Mouse (Mus musculus) skeletal muscle tissue, adult 2 months (tissue): ENCODE data around the gene Ctrb1.
A peak's percentile ranks its signal among the peaks of the same experiment; 100 is the strongest.

ENCODE experiments used
- DNase-seq: peaks from one replicate; pipeline ENCODE4 v3.0.0-alpha.2; 2012; ENCODE audit warnings: low read depth, low spot score

The Ctrb1 gene

GRCm38 (mm10) chr8:111690960-111691445, at the start of gene Ctrb1:
Ctrb1 (minus strand) TSS chr8:111691010.
- no peak for DNase-seq

- no peak for DNase-seq
Observed at GRCm38 (mm10) chr8:111740301-111740711, 49.5 kb upstream of the Ctrb1 start.

- no peak for DNase-seq
Observed at GRCm38 (mm10) chr8:111739604-111740003, 48.8 kb upstream of the Ctrb1 start.

GRCm38 (mm10) chr8:111738867-111739266, 48.1 kb upstream of the Ctrb1 start:
- DNase-seq = no peak

GRCm38 (mm10) chr8:111736321-111736720, 45.5 kb upstream of the Ctrb1 start:
- DNase-seq = no peak

GRCm38 (mm10) chr8:111735791-111736190, 45.0 kb upstream of the Ctrb1 start:
- DNase-seq = no peak

GRCm38 (mm10) chr8:111735335-111735761, 44.5 kb upstream of the Ctrb1 start:
- no peak for DNase-seq

GRCm38 (mm10) chr8:111734244-111734960, 43.6 kb upstream of the Ctrb1 start:
- no peak for DNase-seq

GRCm38 (mm10) chr8:111733581-111734243, 42.9 kb upstream of the Ctrb1 start:
- no peak for DNase-seq

GRCm38 (mm10) chr8:111732406-111733085, 41.7 kb upstream of the Ctrb1 start:
- DNase-seq = no peak

- DNase-seq = peak; percentile 90
Observed at GRCm38 (mm10) chr8:111732004-111732403, 41.2 kb upstream of the Ctrb1 start.

GRCm38 (mm10) chr8:111731231-111731977, 40.6 kb upstream of the Ctrb1 start:
- DNase-seq = no peak

GRCm38 (mm10) chr8:111729233-111730170, 38.7 kb upstream of the Ctrb1 start:
- DNase-seq = no peak

GRCm38 (mm10) chr8:111728481-111728880, 37.7 kb upstream of the Ctrb1 start:
- DNase-seq = no peak

GRCm38 (mm10) chr8:111727553-111727952, 36.7 kb upstream of the Ctrb1 start:
- DNase-seq = no peak

GRCm38 (mm10) chr8:111726102-111726900, 35.5 kb upstream of the Ctrb1 start:
- peak; percentile 96 for DNase-seq

GRCm38 (mm10) chr8:111725341-111725740, 34.5 kb upstream of the Ctrb1 start:
- no peak for DNase-seq

GRCm38 (mm10) chr8:111720115-111720544, 29.3 kb upstream of the Ctrb1 start:
- DNase-seq = no peak

GRCm38 (mm10) chr8:111718937-111719336, 28.1 kb upstream of the Ctrb1 start:
- no peak for DNase-seq

- no peak for DNase-seq
Observed at GRCm38 (mm10) chr8:111717866-111718265, 27.1 kb upstream of the Ctrb1 start.
